Mouse (Mus musculus) kidney, adult 2 months (tissue): Measurements from ENCODE around the gene Cabin1.

Source experiments
- CTCF ChIP-seq: fragments of 200-500 bp; conservative IDR thresholded peaks from 2 replicates; pipeline ENCODE4 v1.5.1; 2011; ENCODE audit warnings: low read depth, mild to moderate bottlenecking, control low read depth, low read length, moderate library complexity, mixed read lengths; ENCODE audit not compliant: insufficient read depth, insufficient read length
- POLR2A ChIP-seq: fragments of 200-500 bp; IDR thresholded peaks from one replicate; pipeline ENCODE4 v1.6.1; 2011; ENCODE audit warnings: low read depth, low read length, control low read depth

GRCm38 (mm10) chr10:75608975-75609374 lies 155.2 kb downstream of the Cabin1 start:
- TF ChIP-seq POLR2A = no peak
- TF ChIP-seq CTCF = no peak
